Mouse (Mus musculus) midbrain, embryonic 16.5 days (tissue): ENCODE measurements around the gene Rbm34. TPM values are rescaled to one million over a fixed set of nuclear protein-coding genes. Genes with fewer than 3 reads are reported as not detected.

Experiments used
- ATAC-seq: fragments of 200-750 bp; cut with Nextera tagmentation; 2 replicates; pipeline ENCODE4 v1.8.0; 2017; ENCODE audit warnings: moderate TSS enrichment
- H3K27ac ChIP-seq: fragments of 300-500 bp; sonication (generic); 2 replicates; pipeline ENCODE4 v1.5.1; 2014; ENCODE audit warnings: mild to moderate bottlenecking, low read length, mixed read lengths
- H3K27me3 ChIP-seq: fragments of 300-500 bp; sonication (generic); 2 replicates; pipeline ENCODE4 v1.6.1; 2014; ENCODE audit warnings: low read depth, low read length, mixed read lengths; ENCODE audit not compliant: control insufficient read depth, insufficient read depth
- H3K36me3 ChIP-seq: fragments of 300-500 bp; sonication (generic); 2 replicates; pipeline ENCODE4 v1.6.1; 2014; ENCODE audit warnings: mild to moderate bottlenecking, low read length, moderate library complexity, mixed read lengths; ENCODE audit not compliant: control insufficient read depth, insufficient read depth
- H3K4me1 ChIP-seq: fragments of 300-500 bp; sonication (generic); 2 replicates; pipeline ENCODE4 v1.6.1; 2014; ENCODE audit warnings: mild to moderate bottlenecking, low read length, mixed read lengths; ENCODE audit not compliant: control insufficient read depth, insufficient read depth
- H3K4me2 ChIP-seq: fragments of 300-500 bp; sonication (generic); 2 replicates; pipeline ENCODE4 v1.6.1; 2014; ENCODE audit warnings: mild to moderate bottlenecking, low read length, mixed read lengths
- H3K4me3 ChIP-seq: fragments of 300-500 bp; sonication (generic); 2 replicates; pipeline ENCODE4 v1.5.1; 2014; ENCODE audit warnings: low read depth, mild to moderate bottlenecking, low read length, moderate library complexity, mixed read lengths
- H3K9ac ChIP-seq: fragments of 300-500 bp; sonication (generic); 2 replicates; pipeline ENCODE4 v1.6.1; 2014; ENCODE audit warnings: low read depth, low read length, mixed read lengths
- H3K9me3 ChIP-seq: fragments of 300-500 bp; sonication (generic); replicated peaks from 2 replicates; pipeline ENCODE4 v1.6.1; 2014; ENCODE audit warnings: mild to moderate bottlenecking, low read length, mixed read lengths; ENCODE audit not compliant: control insufficient read depth, poor library complexity, severe bottlenecking
- WGBS: fragments of 180-500 bp; shearing (Covaris S2); extraction: QIAGEN DNeasy Blood & Tissue Kit; methylation state at CpG from one replicate; pipeline ENCODE4 v1.1.7; 2014; 5-methylcytosine and 5-hydroxymethylcytosine counted together
- polyA plus RNA-seq: library from polyadenylated mRNA; unstranded; fragments of >200 nt; fragmentation: Nextera tagmentation; extraction: Ambion mirVana; gene quantifications from 2 replicates; pipeline ENCODE4 v1.2.1, GENCODE M21; 2015

Gene Rbm34
- polyA plus RNA-seq, 1 experiment from 2014 or later, result 21.4 TPM

DNA sequence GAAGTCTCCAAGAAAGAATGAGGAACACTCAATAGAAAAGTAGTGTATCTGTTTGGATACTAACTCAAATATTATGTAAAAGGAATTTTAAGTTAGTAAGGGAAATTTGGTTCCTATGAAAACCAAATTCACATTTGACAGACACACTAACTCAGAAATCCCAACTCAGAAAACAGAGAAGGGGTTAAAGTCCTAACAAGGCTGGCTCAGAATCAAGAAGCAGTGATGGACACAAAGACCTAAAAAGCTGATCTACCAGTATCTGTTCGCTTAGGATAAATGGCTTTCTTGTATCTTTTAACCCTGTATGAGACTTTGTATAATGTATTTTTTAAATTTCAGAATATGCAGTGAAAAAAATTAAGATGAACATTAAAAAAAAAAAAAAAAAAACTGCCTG lies 1.3 kb downstream of the Rbm34 start:
- H3K9ac ChIP-seq, result no peak overlapping the region
- H3K36me3 ChIP-seq, result 0 out of 2 replicates have a peak, but pooled peaks cover 8% of the 10 kb centered on the region
- H3K4me2 ChIP-seq, result no peak overlapping the region
- no peaks in the 10 kb centered on the region for H3K27me3 ChIP-seq
- H3K9me3 ChIP-seq, result no peaks in the 10 kb centered on the region
- peaks cover 11% of the 10 kb centered on the region for H3K4me1 ChIP-seq
- ATAC-seq, result no peak
- H3K4me3 ChIP-seq, result no peak overlapping the region
- H3K27ac ChIP-seq, result no peak overlapping the region
- 93% methylated on average over 1 of the region's 1 CpGs for WGBS

- WGBS, result 91% methylated on average over 6 of the region's 6 CpGs
Observed at GRCm38 (mm10) chr8:126968107-126968506, 2.8 kb downstream of the Rbm34 start.

GRCm38 (mm10) chr8:126965246-126965645 lies 5.6 kb downstream of the Rbm34 start:
- 92% methylated on average over 6 of the region's 6 CpGs for WGBS
- H3K27me3 ChIP-seq, result no peaks in the 10 kb centered on the region
- no peak overlapping the region for H3K9ac ChIP-seq
- peaks cover 10% of the 10 kb centered on the region for H3K4me1 ChIP-seq
- ATAC-seq, result no peak
- H3K4me3 ChIP-seq, result no peak overlapping the region
- no peak overlapping the region for H3K27ac ChIP-seq
- no peaks in the 10 kb centered on the region for H3K9me3 ChIP-seq
- peaks cover 17% of the 10 kb centered on the region; the same call in 1 of the 2 replicates for H3K36me3 ChIP-seq
- no peak overlapping the region for H3K4me2 ChIP-seq

More at GRCm38 (mm10) chr8:126968107-126968506, 2.8 kb downstream of the Rbm34 start:
- H3K4me1 ChIP-seq, result peaks cover 11% of the 10 kb centered on the region
- H3K27ac ChIP-seq, result no peak overlapping the region
- no peaks in the 10 kb centered on the region for H3K27me3 ChIP-seq
- H3K9me3 ChIP-seq, result no peaks in the 10 kb centered on the region
- no peak overlapping the region for H3K4me2 ChIP-seq
- ATAC-seq, result no peak
- peaks cover 11% of the 10 kb centered on the region; the same call in 1 of the 2 replicates for H3K36me3 ChIP-seq
- no peak overlapping the region for H3K4me3 ChIP-seq
- no peak overlapping the region for H3K9ac ChIP-seq

DNA sequence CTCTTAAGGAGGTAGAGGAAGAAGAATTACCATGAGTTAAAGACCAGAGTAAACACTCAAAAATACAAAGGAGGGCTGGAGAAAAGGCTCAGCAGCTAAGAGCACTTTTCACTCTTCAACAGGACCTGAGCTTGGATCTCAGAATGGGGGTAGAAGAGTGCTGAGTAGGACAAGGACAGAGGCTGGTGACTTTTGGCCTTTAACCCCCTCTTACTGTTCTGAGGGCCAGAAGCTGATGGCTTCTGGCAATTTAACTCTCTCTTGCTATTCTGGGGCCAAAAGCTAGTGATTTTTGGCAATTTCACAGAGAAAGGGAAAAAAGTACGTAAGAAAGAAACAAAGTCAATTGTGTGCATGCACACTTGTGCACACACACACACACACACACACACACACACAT lies 8.0 kb downstream of the Rbm34 start:
- peaks cover 20% of the 10 kb centered on the region; the same call in 1 of the 2 replicates for H3K36me3 ChIP-seq
- no peak for ATAC-seq
- H3K4me1 ChIP-seq, result no peaks in the 10 kb centered on the region
- 100% methylated on average over 1 of the region's 1 CpGs for WGBS
- no peaks in the 10 kb centered on the region for H3K27me3 ChIP-seq
- no peaks in the 10 kb centered on the region for H3K9me3 ChIP-seq
- no peak overlapping the region for H3K4me3 ChIP-seq
- no peak overlapping the region for H3K9ac ChIP-seq
- no peak overlapping the region for H3K27ac ChIP-seq
- no peak overlapping the region for H3K4me2 ChIP-seq

DNA sequence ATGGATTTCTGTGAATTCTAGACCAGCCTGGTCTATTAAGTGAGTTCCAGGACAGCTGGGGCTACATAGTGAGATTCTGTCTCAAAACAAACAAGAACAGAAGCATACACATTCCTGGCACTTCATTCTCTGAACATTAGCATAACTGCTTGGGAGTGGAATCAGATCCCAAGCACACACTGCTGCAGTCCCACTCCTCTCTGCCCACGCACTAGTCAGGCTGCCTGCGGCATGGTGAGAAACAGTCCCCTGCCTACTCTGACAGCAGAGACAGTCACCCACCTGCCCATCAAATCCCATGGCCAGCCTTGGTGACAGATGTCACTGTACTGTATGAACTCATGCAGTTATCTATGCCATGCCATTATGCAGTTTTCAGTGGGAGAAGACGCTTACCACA lies 9.4 kb downstream of the Rbm34 start:
- Histone ChIP-seq H3K9ac (no peak overlapping the region), H3K9me3 (no peaks in the 10 kb centered on the region), H3K4me3 (no peak overlapping the region), H3K4me1 (no peaks in the 10 kb centered on the region), H3K36me3 (peaks cover 22% of the 10 kb centered on the region; the same call in 1 of the 2 replicates), H3K27ac (no peak overlapping the region), H3K27me3 (no peaks in the 10 kb centered on the region), H3K4me2 (no peak overlapping the region)
- ATAC-seq, result no peak
- 94% methylated on average over 3 of the region's 3 CpGs for WGBS

DNA sequence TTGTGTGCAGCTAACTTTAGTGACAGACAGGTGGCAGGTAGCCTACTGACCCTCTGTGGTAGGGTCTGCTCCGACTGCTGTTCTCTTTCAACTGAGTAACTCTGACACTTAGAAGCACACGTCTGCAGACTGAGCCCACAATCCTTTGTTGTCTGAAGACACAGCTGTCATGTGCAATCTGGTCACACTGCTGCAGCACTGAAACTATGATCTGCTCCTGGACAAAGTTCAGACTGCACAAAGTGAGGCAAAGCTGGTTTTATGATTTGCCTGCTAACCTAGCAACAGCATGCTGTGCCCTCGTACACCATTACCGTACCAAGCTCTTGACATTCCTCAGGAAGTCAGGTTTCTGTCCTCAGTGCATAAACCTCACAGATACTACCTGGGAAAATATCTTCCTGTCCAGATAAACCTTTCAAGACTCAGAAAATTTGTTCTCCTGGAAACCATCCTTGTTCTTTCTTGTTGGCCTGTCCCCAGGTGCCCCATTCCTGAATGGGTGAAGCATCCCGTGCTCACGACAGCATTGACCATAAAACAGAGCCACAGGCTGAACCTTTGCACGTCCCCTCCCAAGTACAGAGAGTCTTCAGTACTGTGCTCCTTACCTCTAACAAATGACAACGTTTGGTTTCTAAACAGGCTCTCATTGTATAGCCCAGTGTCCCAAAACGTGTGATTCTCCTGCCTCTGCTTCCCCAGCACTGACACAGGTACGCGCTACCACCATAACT lies 18.8 kb downstream of the Rbm34 start:
- H3K9ac ChIP-seq, result no peak overlapping the region
- no peaks in the 10 kb centered on the region for H3K4me1 ChIP-seq
- H3K27me3 ChIP-seq, result no peaks in the 10 kb centered on the region
- H3K36me3 ChIP-seq, result peaks cover 19% of the 10 kb centered on the region
- H3K4me3 ChIP-seq, result no peak overlapping the region
- 89% methylated on average over 11 of the region's 11 CpGs for WGBS
- no peaks in the 10 kb centered on the region for H3K9me3 ChIP-seq
- ATAC-seq, result no peak
- no peak overlapping the region for H3K27ac ChIP-seq
- no peak overlapping the region for H3K4me2 ChIP-seq

DNA sequence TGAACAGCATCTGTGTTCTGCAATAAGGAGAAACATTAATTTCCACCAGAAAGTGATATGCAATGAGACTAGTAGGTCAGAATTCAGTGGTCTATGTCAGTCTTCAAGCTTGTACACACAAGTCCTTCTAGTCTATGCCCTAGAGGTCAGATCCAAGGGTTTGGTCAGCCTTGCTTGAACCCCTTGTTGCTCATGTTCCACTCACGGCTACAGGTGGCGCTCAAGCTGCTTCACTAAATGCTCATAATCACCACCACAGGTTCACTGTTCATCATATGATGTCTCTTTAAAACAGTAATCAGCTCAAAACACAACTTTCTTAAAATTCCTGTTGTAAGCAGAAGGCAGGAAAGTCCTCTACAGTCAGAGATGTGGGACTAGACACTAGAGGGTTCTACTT lies 21.3 kb downstream of the Rbm34 start:
- Histone ChIP-seq H3K27me3 (no peaks in the 10 kb centered on the region), H3K36me3 (peaks cover 18% of the 10 kb centered on the region), H3K4me3 (no peak overlapping the region), H3K9me3 (no peaks in the 10 kb centered on the region), H3K27ac (no peak overlapping the region), H3K9ac (no peak overlapping the region), H3K4me2 (no peak overlapping the region), H3K4me1 (peaks cover 6% of the 10 kb centered on the region)
- no peak for ATAC-seq
- WGBS, result 67% methylated on average over 2 of the region's 2 CpGs

DNA sequence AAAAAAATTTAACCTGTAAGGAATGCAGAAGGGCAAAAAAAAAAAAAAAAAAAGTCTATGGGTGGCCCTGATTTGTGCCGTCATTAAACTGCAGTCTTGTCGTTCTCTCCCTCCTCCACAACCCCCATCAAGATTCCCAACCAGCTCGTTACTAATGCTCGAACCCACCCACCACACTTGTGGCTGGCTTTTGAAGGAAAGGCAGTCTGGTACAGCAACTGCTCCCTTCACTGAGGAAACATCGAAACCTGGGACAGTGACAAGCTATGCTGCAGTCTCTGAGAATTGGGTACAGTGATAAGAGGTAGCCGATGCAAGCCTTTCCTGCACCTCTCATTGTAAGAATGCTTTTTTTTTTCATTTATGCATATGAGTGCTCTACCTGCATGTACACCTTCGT lies 24.4 kb downstream of the Rbm34 start:
- Histone ChIP-seq H3K4me3 (peak overlapping the region; percentile 89; the same call in 1 of the 2 replicates), H3K27ac (no peak overlapping the region; the same call in 1 of the 2 replicates), H3K9ac (no peak overlapping the region; the same call in 1 of the 2 replicates), H3K36me3 (0 out of 2 replicates have a peak, but pooled peaks cover 7% of the 10 kb centered on the region), H3K4me1 (peaks cover 20% of the 10 kb centered on the region), H3K27me3 (no peaks in the 10 kb centered on the region), H3K9me3 (no peaks in the 10 kb centered on the region), H3K4me2 (peak overlapping the region; percentile 64)
- WGBS, result 73% methylated on average over 7 of the region's 7 CpGs
- no peak; the same call in 1 of the 2 replicates for ATAC-seq

- Histone ChIP-seq H3K36me3 (0 out of 2 replicates have a peak, but pooled peaks cover 5% of the 10 kb centered on the region), H3K9ac (peak within 1 kb of the TSS; percentile 87), H3K4me1 (peaks cover 20% of the 10 kb centered on the region), H3K4me2 (peak within 1 kb of the TSS; percentile 93), H3K27me3 (no peaks in the 10 kb centered on the region), H3K9me3 (no peaks in the 10 kb centered on the region), H3K4me3 (peak within 1 kb of the TSS; percentile 89), H3K27ac (peak within 1 kb of the TSS; percentile 84)
- under 1% methylated on average over 48 of the region's 48 CpGs for WGBS
- ATAC-seq, result peak; percentile 92
Observed at GRCm38 (mm10) chr8:126945730-126946163, 25.1 kb downstream of the Rbm34 start, which contains the start of gene Tomm20. Gene Tomm20 (minus strand): TSS chr8:126945844.
